Mouse (Mus musculus): ENCODE data around the gene Gm49366. TPM values are rescaled to one million over a fixed set of nuclear protein-coding genes. Genes with fewer than 3 reads are reported as not detected.
"Not testable (repeated sequence)": the region's sequence is repeated elsewhere in the genome, so short reads cannot be mapped to it uniquely, and the experiment has no call there.

The Gm49366 gene
- polyA plus RNA-seq, 1 experiment from 2014 or later: not detected

GRCm38 (mm10) chr12:84025888-84026287 lies 12.8 kb upstream of the Gm49366 start:
- Histone ChIP-seq H3K9me3 (ENCODE audit: control insufficient read depth, low read length) (no peaks in the 10 kb centered on the region), H3K4me3 (ENCODE audit: low read depth, low read length) (no peak overlapping the region), H3K9ac (ENCODE audit: low read depth, low read length) (no peak overlapping the region), H3K4me2 (replicated peaks; ENCODE audit: low read depth, low read length) (no peak overlapping the region), H3K4me1 (replicated peaks; ENCODE audit: control insufficient read depth, insufficient read depth, low read length) (no peaks in the 10 kb centered on the region), H3K27ac (ENCODE audit: low read depth, low read length) (no peak overlapping the region), H3K36me3 (ENCODE audit: control insufficient read depth, insufficient read depth, low read length) (no peaks in the 10 kb centered on the region), H3K27me3 (ENCODE audit: control insufficient read depth, insufficient read depth, low read length) (no peaks in the 10 kb centered on the region)
- no peak for DNase-seq (ENCODE audit: low spot score)
- 93% methylated on average over 7 of the region's 7 CpGs for WGBS
- ATAC-seq (ENCODE audit: low FRiP score): no peak

GRCm38 (mm10) chr12:84028328-84028727 lies 10.4 kb upstream of the Gm49366 start:
- not testable (repeated sequence) for DNase-seq (ENCODE audit: low spot score); H3K27ac ChIP-seq (ENCODE audit: low read depth, low read length); H3K27me3 ChIP-seq (ENCODE audit: control insufficient read depth, insufficient read depth, low read length); H3K4me2 ChIP-seq (replicated peaks; ENCODE audit: low read depth, low read length); H3K9me3 ChIP-seq (ENCODE audit: control insufficient read depth, low read length); H3K9ac ChIP-seq (ENCODE audit: low read depth, low read length); ATAC-seq (ENCODE audit: low FRiP score); H3K4me3 ChIP-seq (ENCODE audit: low read depth, low read length); H3K36me3 ChIP-seq (ENCODE audit: control insufficient read depth, insufficient read depth, low read length); H3K4me1 ChIP-seq (replicated peaks; ENCODE audit: control insufficient read depth, insufficient read depth, low read length)
- WGBS: 52% methylated on average over 3 of the region's 3 CpGs

DNA sequence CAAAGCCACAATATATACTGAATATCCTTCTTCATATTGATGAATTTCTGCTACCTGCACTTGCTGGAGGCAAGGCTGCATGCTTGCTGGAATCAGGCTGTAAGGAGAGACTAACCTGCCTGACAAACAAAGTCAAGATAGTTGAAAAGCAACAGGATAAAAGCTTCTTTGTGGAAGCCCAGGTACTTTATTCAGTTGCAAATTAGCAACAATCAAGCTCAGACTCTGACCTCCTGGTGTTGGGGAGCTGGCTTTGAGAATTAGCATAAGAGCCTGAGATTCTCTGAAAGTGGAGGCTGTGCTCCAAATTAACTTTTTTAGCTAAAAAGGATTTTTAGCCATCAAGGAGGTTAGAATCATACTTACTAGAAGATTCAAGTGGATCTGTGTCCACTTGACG lies 9.7 kb upstream of the Gm49366 start:
- not testable (repeated sequence) for H3K9me3 ChIP-seq (ENCODE audit: control insufficient read depth, low read length); H3K9ac ChIP-seq (ENCODE audit: low read depth, low read length); ATAC-seq (ENCODE audit: low FRiP score); H3K27ac ChIP-seq (ENCODE audit: low read depth, low read length); DNase-seq (ENCODE audit: low spot score); H3K27me3 ChIP-seq (ENCODE audit: control insufficient read depth, insufficient read depth, low read length); H3K36me3 ChIP-seq (ENCODE audit: control insufficient read depth, insufficient read depth, low read length); H3K4me3 ChIP-seq (ENCODE audit: low read depth, low read length); H3K4me1 ChIP-seq (replicated peaks; ENCODE audit: control insufficient read depth, insufficient read depth, low read length); H3K4me2 ChIP-seq (replicated peaks; ENCODE audit: low read depth, low read length)
- 91% methylated on average over 1 of the region's 1 CpGs for WGBS

DNA sequence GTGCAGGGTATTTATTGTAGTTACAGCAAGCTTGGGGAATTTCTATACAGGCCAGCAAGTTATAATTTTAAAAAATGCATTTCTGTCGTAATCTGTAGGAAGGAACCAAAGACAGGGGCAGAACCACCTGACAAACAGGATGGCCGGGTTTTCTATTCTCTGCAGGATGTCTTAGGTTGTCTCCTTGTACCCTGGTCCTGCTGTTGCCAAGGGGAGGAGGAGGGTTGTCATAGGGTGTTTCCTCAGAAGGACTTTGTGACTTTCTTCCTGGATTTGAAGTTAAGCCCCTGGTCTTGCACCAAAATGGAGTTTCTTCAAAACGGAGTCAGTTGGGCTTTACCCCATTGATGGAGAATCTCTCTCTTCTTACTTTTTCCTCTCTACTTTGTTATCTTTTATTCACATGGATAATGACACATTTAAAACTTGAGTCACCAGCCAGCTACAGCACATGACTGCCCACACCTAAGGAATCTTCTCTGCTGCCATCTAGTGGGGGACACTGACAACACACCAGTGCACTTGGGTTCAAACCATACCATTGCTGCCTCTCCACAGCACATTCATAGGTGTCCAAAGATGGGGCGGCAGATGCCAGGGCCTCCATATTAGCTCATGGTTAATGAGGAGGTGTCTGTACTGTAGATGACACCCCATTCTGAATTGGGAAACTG lies 7.9 kb upstream of the Gm49366 start:
- Histone ChIP-seq H3K4me3 (ENCODE audit: low read depth, low read length) (no peak overlapping the region), H3K9ac (ENCODE audit: low read depth, low read length) (no peak overlapping the region), H3K27me3 (ENCODE audit: control insufficient read depth, insufficient read depth, low read length) (no peaks in the 10 kb centered on the region), H3K9me3 (ENCODE audit: control insufficient read depth, low read length) (no peaks in the 10 kb centered on the region), H3K4me2 (replicated peaks; ENCODE audit: low read depth, low read length) (no peak overlapping the region), H3K36me3 (ENCODE audit: control insufficient read depth, insufficient read depth, low read length) (no peaks in the 10 kb centered on the region), H3K4me1 (replicated peaks; ENCODE audit: control insufficient read depth, insufficient read depth, low read length) (no peaks in the 10 kb centered on the region), H3K27ac (ENCODE audit: low read depth, low read length) (no peak overlapping the region)
- ATAC-seq (ENCODE audit: low FRiP score) (no peak), DNase-seq (ENCODE audit: low spot score) (peak; percentile 86)
- WGBS: 76% methylated on average over 4 of the region's 4 CpGs

DNA sequence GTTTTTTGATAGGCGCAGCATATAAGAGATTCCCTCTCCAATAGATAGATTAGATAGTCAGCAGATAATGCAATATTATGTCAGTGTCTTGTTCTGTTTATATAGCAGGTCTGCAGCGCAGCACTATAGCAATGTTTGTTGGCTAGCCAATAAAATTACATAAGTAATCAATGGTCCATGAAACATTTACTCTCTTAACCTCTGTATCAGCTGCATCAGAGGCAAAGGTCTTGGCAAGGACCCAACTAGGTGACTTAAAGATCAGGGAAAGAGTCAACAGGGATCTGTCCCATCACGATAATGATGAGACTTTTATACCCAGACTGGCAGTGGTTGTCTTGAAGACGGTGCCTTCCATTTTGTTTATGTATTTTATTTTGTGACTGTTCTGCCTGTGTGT lies 5.9 kb upstream of the Gm49366 start:
- ATAC-seq (ENCODE audit: low FRiP score) (no peak), DNase-seq (ENCODE audit: low spot score) (no peak)
- Histone ChIP-seq H3K27me3 (ENCODE audit: control insufficient read depth, insufficient read depth, low read length) (no peaks in the 10 kb centered on the region), H3K9me3 (ENCODE audit: control insufficient read depth, low read length) (no peaks in the 10 kb centered on the region), H3K36me3 (ENCODE audit: control insufficient read depth, insufficient read depth, low read length) (no peaks in the 10 kb centered on the region), H3K27ac (ENCODE audit: low read depth, low read length) (no peak overlapping the region), H3K4me2 (replicated peaks; ENCODE audit: low read depth, low read length) (no peak overlapping the region), H3K4me3 (ENCODE audit: low read depth, low read length) (no peak overlapping the region), H3K9ac (ENCODE audit: low read depth, low read length) (no peak overlapping the region), H3K4me1 (replicated peaks; ENCODE audit: control insufficient read depth, insufficient read depth, low read length) (no peaks in the 10 kb centered on the region)
- WGBS: 89% methylated on average over 4 of the region's 4 CpGs

GRCm38 (mm10) chr12:84033302-84033701 lies 5.4 kb upstream of the Gm49366 start:
- not testable (repeated sequence) for H3K4me1 ChIP-seq (replicated peaks; ENCODE audit: control insufficient read depth, insufficient read depth, low read length); H3K4me3 ChIP-seq (ENCODE audit: low read depth, low read length); H3K4me2 ChIP-seq (replicated peaks; ENCODE audit: low read depth, low read length); DNase-seq (ENCODE audit: low spot score); H3K27ac ChIP-seq (ENCODE audit: low read depth, low read length); H3K36me3 ChIP-seq (ENCODE audit: control insufficient read depth, insufficient read depth, low read length); ATAC-seq (ENCODE audit: low FRiP score); H3K9ac ChIP-seq (ENCODE audit: low read depth, low read length); H3K27me3 ChIP-seq (ENCODE audit: control insufficient read depth, insufficient read depth, low read length); H3K9me3 ChIP-seq (ENCODE audit: control insufficient read depth, low read length)
- 75% methylated on average over 2 of the region's 2 CpGs for WGBS

GRCm38 (mm10) chr12:84034108-84034507 lies 4.6 kb upstream of the Gm49366 start:
- ATAC-seq (ENCODE audit: low FRiP score) (no peak), DNase-seq (ENCODE audit: low spot score) (no peak)
- no peak overlapping the region for H3K9ac ChIP-seq (ENCODE audit: low read depth, low read length)
- H3K9me3 ChIP-seq (ENCODE audit: control insufficient read depth, low read length): no peaks in the 10 kb centered on the region
- no peaks in the 10 kb centered on the region for H3K27me3 ChIP-seq (ENCODE audit: control insufficient read depth, insufficient read depth, low read length)
- H3K27ac ChIP-seq (ENCODE audit: low read depth, low read length): no peak overlapping the region
- no peak overlapping the region for H3K4me3 ChIP-seq (ENCODE audit: low read depth, low read length)
- no peaks in the 10 kb centered on the region for H3K4me1 ChIP-seq (replicated peaks; ENCODE audit: control insufficient read depth, insufficient read depth, low read length)
- WGBS: 80% methylated on average over 4 of the region's 4 CpGs
- no peak overlapping the region for H3K4me2 ChIP-seq (replicated peaks; ENCODE audit: low read depth, low read length)
- H3K36me3 ChIP-seq (ENCODE audit: control insufficient read depth, insufficient read depth, low read length): no peaks in the 10 kb centered on the region

- not testable (repeated sequence) for H3K27ac ChIP-seq (ENCODE audit: low read depth, low read length); H3K27me3 ChIP-seq (ENCODE audit: control insufficient read depth, insufficient read depth, low read length); H3K4me1 ChIP-seq (replicated peaks; ENCODE audit: control insufficient read depth, insufficient read depth, low read length); H3K36me3 ChIP-seq (ENCODE audit: control insufficient read depth, insufficient read depth, low read length); H3K9me3 ChIP-seq (ENCODE audit: control insufficient read depth, low read length); ATAC-seq (ENCODE audit: low FRiP score)
- Histone ChIP-seq H3K4me2 (replicated peaks; ENCODE audit: low read depth, low read length) (peak within 1 kb of the TSS; percentile 51), H3K4me3 (ENCODE audit: low read depth, low read length) (peak within 1 kb of the TSS; percentile 37), H3K9ac (ENCODE audit: low read depth, low read length) (peak within 1 kb of the TSS; percentile 42; the same call in 1 of the 2 replicates)
- 12% methylated on average over 32 of the region's 32 CpGs for WGBS
- DNase-seq (ENCODE audit: low spot score): peak; percentile 44
Observed at GRCm38 (mm10) chr12:84038241-84038640, 494 bp upstream of the Gm49366 start, which contains the start of gene Acot4. Gene Acot4 (plus strand): TSS chr12:84038379.

- no peaks in the 10 kb centered on the region for H3K36me3 ChIP-seq (ENCODE audit: control insufficient read depth, insufficient read depth, low read length)
Observed at GRCm38 (mm10) chr12:84042248-84042647, 3.5 kb downstream of the Gm49366 start.

More at GRCm38 (mm10) chr12:84042248-84042647, 3.5 kb downstream of the Gm49366 start:
- Histone ChIP-seq H3K4me1 (replicated peaks; ENCODE audit: control insufficient read depth, insufficient read depth, low read length) (no peaks in the 10 kb centered on the region), H3K9me3 (ENCODE audit: control insufficient read depth, low read length) (no peaks in the 10 kb centered on the region; the same call in 1 of the 2 replicates), H3K4me3 (ENCODE audit: low read depth, low read length) (no peak overlapping the region), H3K4me2 (replicated peaks; ENCODE audit: low read depth, low read length) (no peak overlapping the region), H3K9ac (ENCODE audit: low read depth, low read length) (no peak overlapping the region), H3K27ac (ENCODE audit: low read depth, low read length) (no peak overlapping the region), H3K27me3 (ENCODE audit: control insufficient read depth, insufficient read depth, low read length) (no peaks in the 10 kb centered on the region)
- ATAC-seq (ENCODE audit: low FRiP score) (no peak), DNase-seq (ENCODE audit: low spot score) (no peak)
- WGBS: 92% methylated on average over 5 of the region's 5 CpGs
